Mouse (Mus musculus): ENCODE results near the gene Parp9. TPM values are rescaled to one million over a fixed set of nuclear protein-coding genes. Genes with fewer than 3 reads are reported as not detected.
"Not testable (repeated sequence)": the region's sequence is repeated elsewhere in the genome, so short reads cannot be mapped to it uniquely, and the experiment has no call there.

Gene Parp9
- polyA plus RNA-seq, 1 experiment from 2014 or later = 1.8 TPM

- no peaks in the 10 kb centered on the region for H3K36me3 ChIP-seq (ENCODE audit: control insufficient read depth, insufficient read depth, low read length)
- WGBS = 6% methylated on average over 15 of the region's 15 CpGs
These were observed 44.2 kb downstream of the Parp9 start for GRCm38 (mm10) chr16:35982506-35982901.

GRCm38 (mm10) chr16:35982902-35983516 is 44.7 kb downstream of the Parp9 start:
- peak; percentile 95 for ATAC-seq
- no peaks in the 10 kb centered on the region for H3K9me3 ChIP-seq (ENCODE audit: control insufficient read depth, low read length)
- peak overlapping the region; percentile 93 for H3K4me3 ChIP-seq (ENCODE audit: low read length)
- peak overlapping the region; percentile 94 for H3K9ac ChIP-seq (ENCODE audit: low read depth, low read length)
- 0% methylated on average over 48 of the region's 54 CpGs for WGBS
- no peaks in the 10 kb centered on the region for H3K36me3 ChIP-seq (ENCODE audit: control insufficient read depth, insufficient read depth, low read length)
- H3K27me3 ChIP-seq (replicated peaks; ENCODE audit: control insufficient read depth, insufficient read depth, low read length) = no peaks in the 10 kb centered on the region
- peak overlapping the region; percentile 73 for H3K4me2 ChIP-seq (ENCODE audit: low read length)
- peak overlapping the region; percentile 99 for H3K27ac ChIP-seq (ENCODE audit: low read depth, low read length)
- peaks cover 7% of the 10 kb centered on the region for H3K4me1 ChIP-seq (ENCODE audit: control insufficient read depth, insufficient read depth, low read depth, low read length)

More at GRCm38 (mm10) chr16:35982506-35982901, 44.2 kb downstream of the Parp9 start:
- peaks cover 7% of the 10 kb centered on the region for H3K4me1 ChIP-seq (ENCODE audit: control insufficient read depth, insufficient read depth, low read depth, low read length)
- no peaks in the 10 kb centered on the region for H3K9me3 ChIP-seq (ENCODE audit: control insufficient read depth, low read length)
- ATAC-seq = peak; percentile 9
- peak overlapping the region; percentile 73 for H3K4me2 ChIP-seq (ENCODE audit: low read length)
- H3K4me3 ChIP-seq (ENCODE audit: low read length) = peak overlapping the region; percentile 93
- H3K9ac ChIP-seq (ENCODE audit: low read depth, low read length) = peak overlapping the region; percentile 94
- H3K27me3 ChIP-seq (replicated peaks; ENCODE audit: control insufficient read depth, insufficient read depth, low read length) = no peaks in the 10 kb centered on the region
- peak overlapping the region; percentile 99 for H3K27ac ChIP-seq (ENCODE audit: low read depth, low read length)

- H3K36me3 ChIP-seq (ENCODE audit: control insufficient read depth, insufficient read depth, low read length) = no peaks in the 10 kb centered on the region
- peaks cover 7% of the 10 kb centered on the region for H3K4me1 ChIP-seq (ENCODE audit: control insufficient read depth, insufficient read depth, low read depth, low read length)
- H3K9me3 ChIP-seq (ENCODE audit: control insufficient read depth, low read length) = no peaks in the 10 kb centered on the region
- peak overlapping the region; percentile 93 for H3K4me3 ChIP-seq (ENCODE audit: low read length)
- H3K27ac ChIP-seq (ENCODE audit: low read depth, low read length) = peak overlapping the region; percentile 99
- WGBS = under 1% methylated on average over 38 of the region's 86 CpGs
- ATAC-seq = peak; percentile 77
- H3K4me2 ChIP-seq (ENCODE audit: low read length) = peak overlapping the region; percentile 70
- H3K27me3 ChIP-seq (replicated peaks; ENCODE audit: control insufficient read depth, insufficient read depth, low read length) = no peaks in the 10 kb centered on the region
- peak overlapping the region; percentile 94 for H3K9ac ChIP-seq (ENCODE audit: low read depth, low read length)
These were observed 45.3 kb downstream of the Parp9 start for GRCm38 (mm10) chr16:35983517-35984101.

- no peak overlapping the region for H3K9ac ChIP-seq (ENCODE audit: low read depth, low read length)
- peak overlapping the region; percentile 93 for H3K4me3 ChIP-seq (ENCODE audit: low read length)
- H3K4me2 ChIP-seq (ENCODE audit: low read length) = peak overlapping the region; percentile 70
- 56% methylated on average over 3 of the region's 3 CpGs for WGBS
- no peak overlapping the region for H3K27ac ChIP-seq (ENCODE audit: low read depth, low read length)
- H3K27me3 ChIP-seq (replicated peaks; ENCODE audit: control insufficient read depth, insufficient read depth, low read length) = no peaks in the 10 kb centered on the region
- no peak for ATAC-seq
- no peaks in the 10 kb centered on the region for H3K36me3 ChIP-seq (ENCODE audit: control insufficient read depth, insufficient read depth, low read length)
- H3K4me1 ChIP-seq (ENCODE audit: control insufficient read depth, insufficient read depth, low read depth, low read length) = peaks cover 7% of the 10 kb centered on the region
- H3K9me3 ChIP-seq (ENCODE audit: control insufficient read depth, low read length) = no peaks in the 10 kb centered on the region
These were observed 46.2 kb downstream of the Parp9 start for GRCm38 (mm10) chr16:35984471-35984870.

- Histone ChIP-seq H3K4me3 (ENCODE audit: low read length) (no peak overlapping the region), H3K4me1 (ENCODE audit: control insufficient read depth, insufficient read depth, low read depth, low read length) (peaks cover 7% of the 10 kb centered on the region), H3K9ac (ENCODE audit: low read depth, low read length) (no peak overlapping the region), H3K27ac (ENCODE audit: low read depth, low read length) (no peak overlapping the region), H3K27me3 (replicated peaks; ENCODE audit: control insufficient read depth, insufficient read depth, low read length) (no peaks in the 10 kb centered on the region), H3K36me3 (ENCODE audit: control insufficient read depth, insufficient read depth, low read length) (no peaks in the 10 kb centered on the region), H3K4me2 (ENCODE audit: low read length) (no peak overlapping the region), H3K9me3 (ENCODE audit: control insufficient read depth, low read length) (no peaks in the 10 kb centered on the region)
- ATAC-seq = no peak
- WGBS = 98% methylated on average over 1 of the region's 1 CpGs
These were observed 49.7 kb downstream of the Parp9 start for GRCm38 (mm10) chr16:35987930-35988329.

GRCm38 (mm10) chr16:35992391-35992790 is 54.1 kb downstream of the Parp9 start:
- ATAC-seq = no peak
- H3K9ac ChIP-seq (ENCODE audit: low read depth, low read length) = no peak overlapping the region

GRCm38 (mm10) chr16:35993316-35993715 is 55.0 kb downstream of the Parp9 start:
- WGBS = 88% methylated on average over 3 of the region's 3 CpGs
- H3K36me3 ChIP-seq (ENCODE audit: control insufficient read depth, insufficient read depth, low read length) = no peaks in the 10 kb centered on the region
- H3K9ac ChIP-seq (ENCODE audit: low read depth, low read length) = no peak overlapping the region
- no peaks in the 10 kb centered on the region for H3K27me3 ChIP-seq (replicated peaks; ENCODE audit: control insufficient read depth, insufficient read depth, low read length)
- ATAC-seq = no peak
- no peaks in the 10 kb centered on the region for H3K9me3 ChIP-seq (ENCODE audit: control insufficient read depth, low read length)
- no peak overlapping the region for H3K4me3 ChIP-seq (ENCODE audit: low read length)
- no peak overlapping the region for H3K27ac ChIP-seq (ENCODE audit: low read depth, low read length)
- H3K4me1 ChIP-seq (ENCODE audit: control insufficient read depth, insufficient read depth, low read depth, low read length) = no peaks in the 10 kb centered on the region
- no peak overlapping the region for H3K4me2 ChIP-seq (ENCODE audit: low read length)

More at GRCm38 (mm10) chr16:35992391-35992790, 54.1 kb downstream of the Parp9 start:
- no peaks in the 10 kb centered on the region for H3K4me1 ChIP-seq (ENCODE audit: control insufficient read depth, insufficient read depth, low read depth, low read length)
- no peaks in the 10 kb centered on the region for H3K9me3 ChIP-seq (ENCODE audit: control insufficient read depth, low read length)
- no peak overlapping the region for H3K4me3 ChIP-seq (ENCODE audit: low read length)
- 80% methylated on average over 1 of the region's 1 CpGs for WGBS
- H3K27me3 ChIP-seq (replicated peaks; ENCODE audit: control insufficient read depth, insufficient read depth, low read length) = no peaks in the 10 kb centered on the region
- H3K4me2 ChIP-seq (ENCODE audit: low read length) = no peak overlapping the region
- no peaks in the 10 kb centered on the region for H3K36me3 ChIP-seq (ENCODE audit: control insufficient read depth, insufficient read depth, low read length)
- no peak overlapping the region for H3K27ac ChIP-seq (ENCODE audit: low read depth, low read length)

GRCm38 (mm10) chr16:35998852-35999251 is 60.6 kb downstream of the Parp9 start:
- not testable (repeated sequence) for H3K4me3 ChIP-seq (ENCODE audit: low read length); H3K27ac ChIP-seq (ENCODE audit: low read depth, low read length); H3K9ac ChIP-seq (ENCODE audit: low read depth, low read length); H3K27me3 ChIP-seq (replicated peaks; ENCODE audit: control insufficient read depth, insufficient read depth, low read length); H3K4me1 ChIP-seq (ENCODE audit: control insufficient read depth, insufficient read depth, low read depth, low read length); H3K4me2 ChIP-seq (ENCODE audit: low read length); ATAC-seq; H3K36me3 ChIP-seq (ENCODE audit: control insufficient read depth, insufficient read depth, low read length); H3K9me3 ChIP-seq (ENCODE audit: control insufficient read depth, low read length)
- WGBS = 96% methylated on average over 4 of the region's 4 CpGs

GRCm38 (mm10) chr16:36008396-36008795 is 70.1 kb downstream of the Parp9 start:
- Histone ChIP-seq H3K9me3 (ENCODE audit: control insufficient read depth, low read length) (no peaks in the 10 kb centered on the region), H3K4me1 (ENCODE audit: control insufficient read depth, insufficient read depth, low read depth, low read length) (no peaks in the 10 kb centered on the region), H3K9ac (ENCODE audit: low read depth, low read length) (no peak overlapping the region), H3K27me3 (replicated peaks; ENCODE audit: control insufficient read depth, insufficient read depth, low read length) (no peaks in the 10 kb centered on the region), H3K36me3 (ENCODE audit: control insufficient read depth, insufficient read depth, low read length) (0 out of 2 replicates have a peak, but pooled peaks cover 2% of the 10 kb centered on the region), H3K27ac (ENCODE audit: low read depth, low read length) (no peak overlapping the region), H3K4me2 (ENCODE audit: low read length) (no peak overlapping the region), H3K4me3 (ENCODE audit: low read length) (no peak overlapping the region)
- 92% methylated on average over 3 of the region's 3 CpGs for WGBS
- ATAC-seq = no peak

Measured in hindbrain, embryonic 16.5 days (tissue).